Mouse (Mus musculus) layer of hippocampus, postnatal 25 days (tissue): Measurements from ENCODE around the gene Gm5294. TPM values are rescaled to one million over a fixed set of nuclear protein-coding genes. Genes with fewer than 3 reads are reported as not detected.
A peak's percentile ranks its signal among the peaks of the same experiment; 100 is the strongest.

Experiments
- DNase-seq, 2 experiments: peaks; one replicate each; pipeline ENCODE4 v3.0.0; 2022; ENCODE audit warnings: mixed read lengths in 2 of 2, low spot score in 1 of 2; ENCODE audit errors: extremely low spot score in 1 of 2
- total RNA-seq, 2 experiments: library from RNA; stranded (reverse); gene quantifications; 2 replicates each; pipeline ENCODE4 v1.2.3; 2021

The Gm5294 gene
- not detected for total RNA-seq

GRCm38 (mm10) chr5:138819780-138820179, at the start of gene Gm5294:
Gm5294 (plus strand) TSS chr5:138820080.
- DNase-seq, result no peak

GRCm38 (mm10) chr5:138775096-138775495, 44.8 kb upstream of the Gm5294 start:
- DNase-seq, result no peak

GRCm38 (mm10) chr5:138776346-138776745, 43.5 kb upstream of the Gm5294 start:
- no peak for DNase-seq

- peak in 1 of 2 experiments; percentile 29 for DNase-seq
Observed at GRCm38 (mm10) chr5:138778731-138779463, 41.0 kb upstream of the Gm5294 start.

- no peak for DNase-seq
Observed at GRCm38 (mm10) chr5:138779655-138780054, 40.2 kb upstream of the Gm5294 start.

- DNase-seq, result no peak
Observed at GRCm38 (mm10) chr5:138782697-138783096, 37.2 kb upstream of the Gm5294 start.

DNA sequence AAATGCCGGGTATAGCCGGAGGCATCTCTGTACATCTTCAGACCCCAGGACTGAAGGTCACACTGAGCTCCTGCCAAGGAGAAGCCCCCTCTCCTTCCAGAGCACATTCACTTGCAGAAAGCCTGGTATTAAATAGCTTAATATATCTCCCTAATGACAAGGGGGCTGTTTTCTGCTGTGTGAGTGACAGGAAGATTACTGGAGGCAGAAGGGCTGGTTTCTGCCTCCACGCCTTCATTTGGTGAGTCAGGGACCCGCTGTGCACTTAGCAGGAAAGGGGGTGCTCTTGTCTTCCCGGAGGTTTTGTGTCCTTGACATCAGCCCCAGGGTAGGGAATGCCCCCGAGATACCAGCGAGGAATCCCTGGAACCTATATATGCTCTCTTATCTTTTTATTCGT, 36.7 kb upstream of the Gm5294 start:
- DNase-seq, result no peak

GRCm38 (mm10) chr5:138785986-138786515, 33.8 kb upstream of the Gm5294 start:
- DNase-seq, result no peak

DNA sequence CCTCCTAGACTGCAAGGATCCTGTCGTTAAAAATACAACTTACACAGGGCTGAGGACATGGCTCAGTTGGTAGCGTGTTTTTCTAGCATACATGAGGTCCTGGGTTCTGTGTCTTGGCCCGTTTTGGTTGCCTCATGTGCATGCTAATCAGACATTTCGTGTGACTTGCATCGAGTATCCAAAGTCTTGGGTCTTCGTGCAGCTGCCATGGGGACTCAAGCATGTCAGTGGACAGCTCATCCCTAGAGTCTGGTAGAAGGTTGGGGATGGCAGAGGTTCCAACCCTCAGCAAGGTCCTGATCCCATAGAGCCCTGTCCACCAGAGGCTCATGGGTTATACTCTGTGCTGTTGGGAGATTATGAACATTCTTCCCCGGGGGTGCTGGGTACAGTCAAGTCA, 32.2 kb upstream of the Gm5294 start:
- no peak for DNase-seq

- no peak for DNase-seq
Observed at GRCm38 (mm10) chr5:138788481-138789211, 31.2 kb upstream of the Gm5294 start.

GRCm38 (mm10) chr5:138790954-138791480, 28.9 kb upstream of the Gm5294 start:
- DNase-seq, result no peak

- no peak for DNase-seq
Observed at GRCm38 (mm10) chr5:138801588-138802116, 18.2 kb upstream of the Gm5294 start.

GRCm38 (mm10) chr5:138804286-138804685, 15.6 kb upstream of the Gm5294 start:
- no peak for DNase-seq

- no peak for DNase-seq
Observed at GRCm38 (mm10) chr5:138809767-138810166, 10.1 kb upstream of the Gm5294 start.

- DNase-seq, result no peak
Observed at GRCm38 (mm10) chr5:138820717-138821332, 945 bp downstream of the Gm5294 start.

DNA sequence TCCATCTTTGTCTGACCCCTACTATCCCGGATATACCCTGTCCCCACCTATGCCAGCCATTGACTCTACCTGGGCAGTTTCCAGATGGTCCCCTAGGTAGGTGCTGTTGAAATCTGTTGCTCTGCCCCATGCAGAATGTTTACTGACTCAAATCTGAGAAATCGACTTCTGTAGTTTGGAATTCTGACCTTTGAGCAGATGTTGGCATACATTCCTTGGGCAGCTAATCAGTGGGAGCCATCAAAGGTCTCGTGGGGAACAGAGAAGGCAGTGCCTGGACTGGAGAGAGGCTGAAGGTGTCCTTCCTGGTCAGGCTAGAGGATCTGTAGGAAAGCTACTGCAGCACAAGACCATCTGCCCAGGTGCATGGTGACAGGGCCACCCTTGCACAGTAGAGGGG, 5.2 kb downstream of the Gm5294 start:
- DNase-seq, result no peak

DNA sequence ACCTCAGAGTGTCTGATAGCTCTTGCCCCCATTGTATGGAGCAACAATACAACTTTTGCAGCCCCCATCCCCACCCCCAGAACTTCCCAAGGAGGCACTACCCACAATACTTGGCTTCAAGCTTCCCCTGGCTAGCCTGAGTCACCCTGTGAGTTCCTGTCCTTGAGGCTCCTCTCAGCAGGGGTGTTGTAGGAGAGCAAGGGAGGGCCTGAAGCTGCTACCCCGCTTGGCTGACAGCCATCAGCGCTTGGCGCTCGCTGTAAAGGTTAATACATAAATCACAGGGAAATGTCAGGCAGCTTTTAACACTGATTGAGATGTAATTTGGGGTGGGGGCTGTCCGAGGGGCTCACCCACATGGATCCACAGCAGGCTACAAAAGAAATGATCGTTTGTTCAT, 13.5 kb downstream of the Gm5294 start:
- DNase-seq, result no peak

- no peak for DNase-seq
Observed at GRCm38 (mm10) chr5:138834910-138835309, 15.0 kb downstream of the Gm5294 start.

GRCm38 (mm10) chr5:138840981-138841380, 21.1 kb downstream of the Gm5294 start:
- no peak for DNase-seq

GRCm38 (mm10) chr5:138843168-138843824, 23.4 kb downstream of the Gm5294 start:
- no peak for DNase-seq
